In the genomic region with DNA sequence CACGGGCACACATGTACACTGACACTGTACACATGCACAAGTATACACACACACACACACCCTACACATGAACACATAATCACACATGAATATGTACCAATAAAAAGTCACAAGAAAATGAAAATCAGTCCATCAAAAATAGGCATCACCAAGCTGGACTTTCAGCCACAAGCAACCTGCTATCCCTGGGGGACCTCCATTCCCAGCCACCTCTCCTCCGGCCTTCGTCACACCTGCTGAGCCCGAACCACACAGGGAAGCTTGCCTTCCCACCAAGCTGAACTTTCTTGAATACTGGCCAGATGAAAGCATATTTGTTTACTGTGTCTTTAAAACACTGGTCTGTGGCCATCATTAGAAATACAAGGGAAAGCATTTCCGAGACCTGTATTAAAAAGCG, we compare ENCODE assay signal across 28 mouse cellular contexts.
"Had no signal": no experiment of that assay in that cellular context is flagged by ENCODE, and none has a peak within 500 bp of the region (broad histone marks: within the 10 kb centered on the region; RNA-seq: fewer than 3 reads in every experiment).

No protein-coding gene starts in this region.

- H3K27me3 ChIP-seq: limb, embryonic 12.5 days; limb, embryonic 13.5 days; limb, embryonic 15.5 days; liver, embryonic 12.5 days; liver, embryonic 13.5 days; liver, embryonic 15.5 days; lung, embryonic 15.5 days; midbrain, embryonic 12.5 days; midbrain, embryonic 13.5 days; midbrain, embryonic 15.5 days; neural tube, embryonic 12.5 days had no signal

- H3K9me3 ChIP-seq: limb, embryonic 10.5 days; limb, embryonic 12.5 days; limb, embryonic 13.5 days; limb, embryonic 15.5 days; liver, embryonic 12.5 days; liver, embryonic 13.5 days; liver, embryonic 15.5 days; lung, embryonic 15.5 days; midbrain, embryonic 10.5 days; midbrain, embryonic 12.5 days; midbrain, embryonic 13.5 days; midbrain, embryonic 15.5 days; neural tube, embryonic 12.5 days had no signal

- H3K36me3 ChIP-seq: limb, embryonic 10.5 days; limb, embryonic 12.5 days; limb, embryonic 13.5 days; limb, embryonic 15.5 days; lung, embryonic 15.5 days; midbrain, embryonic 12.5 days; midbrain, embryonic 13.5 days; midbrain, embryonic 15.5 days; neural tube, embryonic 12.5 days had no signal

- H3K4me3 ChIP-seq: left cerebral cortex, adult 2 months; limb, embryonic 10.5 days; limb, embryonic 12.5 days; limb, embryonic 13.5 days; limb, embryonic 15.5 days; liver, embryonic 12.5 days; liver, embryonic 13.5 days; liver, embryonic 15.5 days; lung, embryonic 15.5 days; midbrain, embryonic 10.5 days; midbrain, embryonic 12.5 days; midbrain, embryonic 13.5 days; midbrain, embryonic 15.5 days; myocyte; neural tube, embryonic 12.5 days had no signal

- ATAC-seq: liver, embryonic 12.5 days; liver, postnatal 0 days; lung, postnatal 0 days; midbrain, embryonic 15.5 days; midbrain, embryonic 16.5 days had no signal

- DNase-seq: left cerebral cortex, postnatal 4 days; liver; liver, embryonic 13.5 days; liver, postnatal 0 days; lung, adult 18-20 months; lung, adult 2 months; lung, embryonic 14.5 days; lung, postnatal 10 days; lung, postnatal 14 days; lung, postnatal 36 days; lung, postnatal 4 days; midbrain, embryonic 14.5 days had no signal

- H3K4me1 ChIP-seq: neural tube, embryonic 12.5 days had no signal
